Comparison of ENCODE assay signal across 10 mouse cellular contexts in genomic region chr5:99975776-99976175, GRCm38 (mm10). TPM values are rescaled to one million over a fixed set of nuclear protein-coding genes. Genes with fewer than 3 reads are reported as not detected.
A peak's percentile ranks its signal among the peaks of the same experiment; 100 is the strongest.
DNase-seq lines count a peak whose midpoint lies in the region; ATAC-seq and TF ChIP-seq lines count a peak whose summit lies in the region.
"Had no signal": no experiment of that assay in that cellular context is flagged by ENCODE, and none has a peak within 500 bp of the region (broad histone marks: within the 10 kb centered on the region; RNA-seq: fewer than 3 reads in every experiment).

No protein-coding gene starts in this region.

- 50% methylated on average over 1 of the region's 1 CpGs for WGBS in heart, embryonic 13.5 days
- 74% methylated on average over 1 of the region's 1 CpGs for WGBS in hindbrain, embryonic 14.5 days
- WGBS in midbrain, embryonic 13.5 days = 75% methylated on average over 1 of the region's 1 CpGs

- H3K4me1 ChIP-seq in heart, embryonic 13.5 days = peaks cover 45% of the 10 kb centered on the region
- H3K4me1 ChIP-seq in cortical plate, adult 2 months (ENCODE audit: control insufficient read depth, insufficient read depth, low read length) = peaks cover 8% of the 10 kb centered on the region
- H3K4me1 ChIP-seq in hindbrain, embryonic 14.5 days (replicated peaks; ENCODE audit: control insufficient read depth, insufficient read depth, low read length) = peaks cover 42% of the 10 kb centered on the region
- peaks cover 49% of the 10 kb centered on the region for H3K4me1 ChIP-seq in midbrain, embryonic 13.5 days (replicated peaks)

- intact Hi-C loops in heart, postnatal 36 days (cut with DNase I) = loop anchor here (5.0 to 10.0 kb wide), 3 partner anchors 442 to 723 kb away; partner anchors contain the start of genes Lin54 and Sec31a

- no peaks in the 10 kb centered on the region for H3K27me3 ChIP-seq in heart, embryonic 13.5 days (replicated peaks)
- no peaks in the 10 kb centered on the region for H3K27me3 ChIP-seq in hindbrain, embryonic 14.5 days (ENCODE audit: control insufficient read depth, insufficient read depth, low read length)
- H3K27me3 ChIP-seq in midbrain, embryonic 13.5 days = no peaks in the 10 kb centered on the region

- no peak for TF ChIP-seq POLR2A in cortical plate, adult 2 months (IDR thresholded peaks at IDR 0.05; ENCODE audit: extremely low read depth, insufficient read depth, low read length)

- H3K9ac ChIP-seq in heart, embryonic 13.5 days = peak overlapping the region; percentile 73
- H3K9ac ChIP-seq in hindbrain, embryonic 14.5 days = peak overlapping the region; percentile 31; the same call in 1 of the 2 replicates
- no peak overlapping the region; the same call in 1 of the 2 replicates for H3K9ac ChIP-seq in midbrain, embryonic 13.5 days (replicated peaks)

- H3K4me2 ChIP-seq in heart, embryonic 13.5 days = peak overlapping the region; percentile 81
- H3K4me2 ChIP-seq in hindbrain, embryonic 14.5 days (replicated peaks) = peak overlapping the region; percentile 72
- peak overlapping the region; percentile 56 for H3K4me2 ChIP-seq in midbrain, embryonic 13.5 days (replicated peaks)

- H3K27ac ChIP-seq in heart, embryonic 13.5 days (replicated peaks) = no peak overlapping the region
- no peak overlapping the region for H3K27ac ChIP-seq in cortical plate, adult 2 months (ENCODE audit: insufficient read depth, low read length)
- H3K27ac ChIP-seq in hindbrain, embryonic 14.5 days = no peak overlapping the region
- H3K27ac ChIP-seq in midbrain, embryonic 13.5 days = no peak overlapping the region

- H3K4me3 ChIP-seq in heart, embryonic 13.5 days = peak overlapping the region; percentile 94
- peak overlapping the region; percentile 24; the same call in 1 of the 2 replicates for H3K4me3 ChIP-seq in cortical plate, adult 2 months (ENCODE audit: insufficient read depth, low read length)
- peak overlapping the region; percentile 96; the same call in 1 of the 2 replicates for H3K4me3 ChIP-seq in hindbrain, embryonic 14.5 days (replicated peaks; ENCODE audit: low read length)
- H3K4me3 ChIP-seq in midbrain, embryonic 13.5 days (replicated peaks) = peak overlapping the region; percentile 93

- peaks cover 13% of the 10 kb centered on the region for H3K36me3 ChIP-seq in heart, embryonic 13.5 days
- peaks cover 6% of the 10 kb centered on the region; the same call in 1 of the 2 replicates for H3K36me3 ChIP-seq in hindbrain, embryonic 14.5 days (replicated peaks; ENCODE audit: control insufficient read depth, insufficient read depth)
- 0 out of 2 replicates have a peak, but pooled peaks cover 2% of the 10 kb centered on the region for H3K36me3 ChIP-seq in midbrain, embryonic 13.5 days

- DNase-seq in heart, postnatal 36 days = no peak
- DNase-seq in hindbrain, embryonic 14.5 days (ENCODE audit: low spot score) = no peak
- no peak for DNase-seq in urinary bladder, adult 18-20 months (ENCODE audit: low spot score in 2 of 2)
- no peak for DNase-seq in layer of hippocampus, postnatal 14 days (ENCODE audit: low spot score in 2 of 2)
- no peak for DNase-seq in gastrocnemius, postnatal 25 days
- DNase-seq: layer of hippocampus, postnatal 36 days; retina, postnatal 1 day had no signal

- no peak for ATAC-seq in heart, embryonic 13.5 days (ENCODE audit: extremely low read depth, insufficient number of reproducible peaks, low FRiP score, low TSS enrichment)
- ATAC-seq in hindbrain, embryonic 14.5 days (ENCODE audit: low FRiP score) = no peak
- no peak for ATAC-seq in midbrain, embryonic 13.5 days

- no peaks in the 10 kb centered on the region for H3K9me3 ChIP-seq in heart, embryonic 13.5 days
- no peaks in the 10 kb centered on the region for H3K9me3 ChIP-seq in hindbrain, embryonic 14.5 days (ENCODE audit: control insufficient read depth, low read length)
- no peaks in the 10 kb centered on the region for H3K9me3 ChIP-seq in midbrain, embryonic 13.5 days

- TF ChIP-seq CTCF in cortical plate, adult 2 months (IDR thresholded peaks at IDR 0.05; ENCODE audit: extremely low read depth, insufficient read depth, low read length) = no peak

RNA-seq across cellular contexts. Expression of gene Hnrnpd, which starts 3.0 kb away (rescaled TPM):
- polyA plus RNA-seq in heart, embryonic 13.5 days (2015; fragmentation: Nextera tagmentation; extraction: Ambion mirVana) = 106 and 107 TPM in 2 replicates
- total RNA-seq in heart, postnatal 36 days (2021) = 10 to 100 TPM; 69.5 to 86.9 TPM
- 99.3 and 110 TPM in 2 replicates for polyA plus RNA-seq in cortical plate, adult 2 months (2012; rRNA removed)
- polyA plus RNA-seq in hindbrain, embryonic 14.5 days (2014; fragmentation: Nextera tagmentation; extraction: Ambion mirVana) = 105 and 122 TPM in 2 replicates
- 135 and 217 TPM in 2 replicates for polyA plus RNA-seq in midbrain, embryonic 13.5 days (2015; fragmentation: Nextera tagmentation; extraction: Ambion mirVana)
- 100 to 1,000 TPM; 215 to 229 TPM for total RNA-seq in layer of hippocampus, postnatal 14 days (2021)
- 10 to 100 TPM; 52.8 to 61.5 TPM for total RNA-seq in gastrocnemius, postnatal 25 days (2021)

RNA-seq across cellular contexts. Expression of gene 4930524J08Rik, which starts 3.1 kb away (rescaled TPM):
- 1.1 and 1.7 TPM in 2 replicates for polyA plus RNA-seq in heart, embryonic 13.5 days (2015; fragmentation: Nextera tagmentation; extraction: Ambion mirVana)
- under 1 TPM in 1 of 2 experiments, not detected in 1; 0.79 TPM for total RNA-seq in heart, postnatal 36 days (2021)
- polyA plus RNA-seq in cortical plate, adult 2 months (2012; rRNA removed) = 1.5 and 1.7 TPM in 2 replicates
- polyA plus RNA-seq in hindbrain, embryonic 14.5 days (2014; fragmentation: Nextera tagmentation; extraction: Ambion mirVana) = 3.4 and 4.0 TPM in 2 replicates
- 3.4 and 4.0 TPM in 2 replicates for polyA plus RNA-seq in midbrain, embryonic 13.5 days (2015; fragmentation: Nextera tagmentation; extraction: Ambion mirVana)
- total RNA-seq in layer of hippocampus, postnatal 14 days (2021) = 1 to 10 TPM; 1.6 to 4.2 TPM
- total RNA-seq in gastrocnemius, postnatal 25 days (2021) = under 1 TPM in 1 of 2 experiments, not detected in 1; 0.67 TPM

Comparison
In these comparisons a context has a peak if more than half of its experiments do, and no peak if none do; other contexts are left out.
1. H3K4me3 ChIP-seq: peak in every context shown above with its lines; median percentile 96 in hindbrain, embryonic 14.5 days; 94 in heart, embryonic 13.5 days; 93 in midbrain, embryonic 13.5 days; 24 in cortical plate, adult 2 months.